23 mouse cellular contexts compared by ENCODE assay signal in genomic region chr9:106738199-106738985, GRCm38 (mm10). TPM values are rescaled to one million over a fixed set of nuclear protein-coding genes. Genes with fewer than 3 reads are reported as not detected.
A peak's percentile ranks its signal among the peaks of the same experiment; 100 is the strongest.
DNase-seq lines count a peak whose midpoint lies in the region; TF ChIP-seq lines count a peak whose summit lies in the region.
"Had no signal": no experiment of that assay in that cellular context is flagged by ENCODE, and none has a peak within 500 bp of the region (broad histone marks: within the 10 kb centered on the region; RNA-seq: fewer than 3 reads in every experiment).

No protein-coding gene starts in this region.

- WGBS in liver, adult 2 months: 24% methylated on average over 2 of the region's 2 CpGs
- WGBS in kidney, adult 2 months: 89% methylated on average over 2 of the region's 2 CpGs

- H3K4me1 ChIP-seq in liver, adult 2 months (ENCODE audit: control insufficient read depth, insufficient read depth, low read length): peaks cover 16% of the 10 kb centered on the region
- H3K4me1 ChIP-seq in MEL (ENCODE audit: control insufficient read depth in 1 of 2, insufficient read depth in 2 of 2, low read length in 2 of 2): no peaks in the 10 kb centered on the region
- H3K4me1 ChIP-seq in brown adipose tissue, adult 24 weeks (ENCODE audit: control insufficient read depth, insufficient read depth, insufficient read length, low read length): peaks cover 2% of the 10 kb centered on the region; the same call in 1 of the 2 replicates
- no peaks in the 10 kb centered on the region for H3K4me1 ChIP-seq in kidney, adult 2 months (ENCODE audit: control insufficient read depth, insufficient read depth, low read length)
- H3K4me1 ChIP-seq: embryonic facial prominence, embryonic 13.5 days; embryonic facial prominence, embryonic 15.5 days; forebrain, embryonic 10.5 days; forebrain, embryonic 12.5 days had no signal

- no peak overlapping the region for H3K4me3 ChIP-seq in liver, adult 2 months (ENCODE audit: insufficient read depth, low read depth, low read length)
- H3K4me3 ChIP-seq in MEL (ENCODE audit: control insufficient read depth in 1 of 2, insufficient read depth in 1 of 2, low read depth in 2 of 2, low read length in 2 of 2): no peak overlapping the region
- no peak overlapping the region for H3K4me3 ChIP-seq in brown adipose tissue, adult 24 weeks (ENCODE audit: insufficient read depth, low read depth, low read length)
- H3K4me3 ChIP-seq in kidney, adult 2 months (ENCODE audit: insufficient read depth, low read depth, low read length): no peak overlapping the region
- H3K4me3 ChIP-seq: embryonic facial prominence, embryonic 13.5 days; embryonic facial prominence, embryonic 15.5 days; erythroblast, embryonic 14.5 days; forebrain, embryonic 10.5 days; forebrain, embryonic 12.5 days had no signal

- H3K27me3 ChIP-seq in liver, adult 2 months (ENCODE audit: control insufficient read depth, insufficient read depth, low read length): no peaks in the 10 kb centered on the region
- no peaks in the 10 kb centered on the region for H3K27me3 ChIP-seq in MEL (ENCODE audit: control insufficient read depth in 1 of 2, insufficient read depth in 2 of 2, low read length in 2 of 2)
- H3K27me3 ChIP-seq in kidney, adult 2 months (replicated peaks; ENCODE audit: control insufficient read depth, insufficient read depth, low read length): no peaks in the 10 kb centered on the region
- H3K27me3 ChIP-seq: CH12.LX; embryonic facial prominence, embryonic 13.5 days; embryonic facial prominence, embryonic 15.5 days; forebrain, embryonic 12.5 days had no signal

- peaks cover 14% of the 10 kb centered on the region; the same call in 1 of the 2 replicates for H3K79me2 ChIP-seq in liver, adult 2 months (ENCODE audit: control insufficient read depth, insufficient read depth, low read length)
- no peaks in the 10 kb centered on the region; the same call in 1 of the 2 replicates for H3K79me2 ChIP-seq in MEL (ENCODE audit: control insufficient read depth, insufficient read depth, low read length, poor library complexity)

- no peak for TF ChIP-seq RAD21 in MEL (IDR thresholded peaks at IDR 0.05; ENCODE audit: low read depth, low read length)

- TF ChIP-seq POLR2A in liver, adult 2 months (IDR thresholded peaks at IDR 0.05; ENCODE audit: extremely low read depth, insufficient read depth, low read length): no peak
- TF ChIP-seq POLR2A in MEL (IDR thresholded peaks at IDR 0.05; ENCODE audit: control insufficient read depth in 1 of 2, insufficient read depth in 1 of 2, low read depth in 1 of 2, low read length in 2 of 2, poor library complexity in 1 of 2): no peak
- no peak for TF ChIP-seq POLR2A in kidney, adult 2 months (IDR thresholded peaks at IDR 0.05; ENCODE audit: low read depth, low read length)

- no peaks in the 10 kb centered on the region for H3K9me3 ChIP-seq in MEL (replicated peaks; ENCODE audit: insufficient read depth, low read length)
- H3K9me3 ChIP-seq: embryonic facial prominence, embryonic 13.5 days; embryonic facial prominence, embryonic 15.5 days; forebrain, embryonic 10.5 days; forebrain, embryonic 12.5 days; G1E had no signal

- TF ChIP-seq EP300 in MEL (IDR thresholded peaks at IDR 0.05; ENCODE audit: low read depth in 1 of 2, low read length in 2 of 2): no peak

- no peak for TF ChIP-seq CTCF in liver, adult 2 months (IDR thresholded peaks at IDR 0.05; ENCODE audit: low read depth, low read length)
- no peak for TF ChIP-seq CTCF in MEL (IDR thresholded peaks at IDR 0.05 in 2 of 3, conservative IDR thresholded peaks at IDR 0.05 in 1 of 3; ENCODE audit: control insufficient read depth in 1 of 3, insufficient read depth in 1 of 3, low read depth in 2 of 3, low read length in 3 of 3, poor library complexity in 1 of 3, severe bottlenecking in 1 of 3)
- TF ChIP-seq CTCF in kidney, adult 2 months (conservative IDR thresholded peaks at IDR 0.05; ENCODE audit: insufficient read depth, insufficient read length, low read depth, low read length): no peak

- peak overlapping the region; percentile 93 for H3K27ac ChIP-seq in liver, adult 2 months (replicated peaks; ENCODE audit: insufficient read depth, low read depth, low read length)
- no peak overlapping the region for H3K27ac ChIP-seq in MEL (ENCODE audit: control insufficient read depth, low read depth, low read length)
- peak overlapping the region; percentile 56 for H3K27ac ChIP-seq in brown adipose tissue, adult 24 weeks (replicated peaks; ENCODE audit: low read depth, low read length)
- no peak overlapping the region for H3K27ac ChIP-seq in kidney, adult 2 months (ENCODE audit: insufficient read depth, low read depth, low read length)
- H3K27ac ChIP-seq: embryonic facial prominence, embryonic 13.5 days; embryonic facial prominence, embryonic 15.5 days; forebrain, embryonic 10.5 days; forebrain, embryonic 12.5 days had no signal

- peak; percentile 84 for DNase-seq in liver, adult 2 months (ENCODE audit: extremely low read depth, low read depth, low spot score)
- DNase-seq in liver (no peak), 416B (ENCODE audit: low read depth) (peak; percentile 60), MEL (ENCODE audit: low read depth, low spot score) (no peak)
- no peak for DNase-seq in left cerebral cortex, adult 9 months (ENCODE audit: low spot score in 2 of 2)
- DNase-seq in kidney, adult 2 months: no peak
- DNase-seq: adrenal gland, adult 8-10 months; adrenal gland, postnatal 36 days; B cell, adult 2 months; cerebellum, adult 11 months; cerebellum, adult 8-10 months; cerebellum, adult 9-11 months; cerebellum, postnatal 14 days; cerebellum, postnatal 36 days; embryo, embryonic 11 days had no signal

- H3K9ac ChIP-seq in liver, adult 2 months (ENCODE audit: low read depth, low read length): no peak overlapping the region
- H3K9ac ChIP-seq in MEL (ENCODE audit: control insufficient read depth, low read depth, low read length, poor library complexity, severe bottlenecking): no peak overlapping the region
- H3K9ac ChIP-seq: embryonic facial prominence, embryonic 13.5 days; embryonic facial prominence, embryonic 15.5 days; forebrain, embryonic 12.5 days had no signal

- H3K36me3 ChIP-seq in liver, adult 2 months (ENCODE audit: control insufficient read depth, insufficient read depth, low read length): no peaks in the 10 kb centered on the region
- peaks cover 0 to 2% of the 10 kb centered on the region in 2 experiments; a peak in 2 of 4 replicates for H3K36me3 ChIP-seq in MEL (ENCODE audit: control insufficient read depth in 1 of 2, insufficient read depth in 2 of 2, low read length in 2 of 2)
- H3K36me3 ChIP-seq in kidney, adult 2 months (ENCODE audit: control insufficient read depth, insufficient read depth, low read length): no peaks in the 10 kb centered on the region
- H3K36me3 ChIP-seq: embryonic facial prominence, embryonic 15.5 days had no signal

TF ChIP-seq in MEL, 35 proteins besides CTCF, POLR2A, EP300 and RAD21:
- TF ChIP-seq ELF1 (IDR thresholded peaks at IDR 0.05; ENCODE audit: low read depth, low read length): no peak
- peak; percentile 44; the same call in 1 of the 2 replicates for TF ChIP-seq ZNF384 (IDR thresholded peaks at IDR 0.05; ENCODE audit: low read depth, low read length)

RNA-seq across cellular contexts. Expression of gene Rad54l2, which starts 50.6 kb away (rescaled TPM):
- total RNA-seq in liver, adult 2 months (2014; rRNA removed): 8.1 and 8.9 TPM in 2 replicates
- polyA plus RNA-seq in liver, adult 2 months (2012; rRNA removed): 16.4 and 21.5 TPM in 2 replicates
- 11.9 and 13.3 TPM in 2 replicates for total RNA-seq in MEL (2012; rRNA removed)
- polyA plus RNA-seq in MEL (2012; ENCODE audit: insufficient read depth in 1 of 2, insufficient read length in 2 of 2, low read depth in 1 of 2, low replicate concordance in 2 of 2, missing spikeins in 1 of 2): 10 to 100 TPM; 15.5 to 27.2 TPM
- 4.6 and 7.1 TPM in 2 replicates for polyA plus RNA-seq in brown adipose tissue, adult 24 weeks (2012; ENCODE audit: insufficient read depth, insufficient read length, missing spikeins)
- 17.6 and 18.6 TPM in 2 replicates for polyA plus RNA-seq in kidney, adult 2 months (2012; rRNA removed)

RNA-seq across cellular contexts. Expression of gene Tex264, which starts 52.7 kb away (rescaled TPM):
- total RNA-seq in liver, adult 2 months (2014; rRNA removed): 52.6 and 63.1 TPM in 2 replicates
- 147 and 163 TPM in 2 replicates for polyA plus RNA-seq in liver, adult 2 months (2012; rRNA removed)
- total RNA-seq in MEL (2012; rRNA removed): 46.3 and 47.1 TPM in 2 replicates
- polyA plus RNA-seq in MEL (2012; ENCODE audit: insufficient read depth in 1 of 2, insufficient read length in 2 of 2, low read depth in 1 of 2, low replicate concordance in 2 of 2, missing spikeins in 1 of 2): 10 to 100 TPM in 1 of 2 experiments, not detected in 1; 87.6 TPM
- polyA plus RNA-seq in brown adipose tissue, adult 24 weeks (2012; ENCODE audit: insufficient read depth, insufficient read length, missing spikeins): 61.1 and 85.1 TPM in 2 replicates
- polyA plus RNA-seq in kidney, adult 2 months (2012; rRNA removed): 219 and 248 TPM in 2 replicates

Comparison
In these comparisons a context has a peak if more than half of its experiments do, and no peak if none do; other contexts are left out.
1. DNase-seq: peak in liver, adult 2 months (single experiment) and 416B (single experiment); none in liver (single experiment), MEL (single experiment), left cerebral cortex, adult 9 months (0 of 2) and kidney, adult 2 months (single experiment).
2. H3K27ac ChIP-seq: peak in liver, adult 2 months (single experiment) and brown adipose tissue, adult 24 weeks (single experiment); none in MEL (single experiment) and kidney, adult 2 months (single experiment).